Mouse (Mus musculus) olfactory bulb, adult 2 months (tissue): ENCODE measurements around the gene Vmn1r155. TPM values are rescaled to one million over a fixed set of nuclear protein-coding genes. Genes with fewer than 3 reads are reported as not detected.
"Not testable (repeated sequence)": the region's sequence is repeated elsewhere in the genome, so short reads cannot be mapped to it uniquely, and the experiment has no call there.

Experiments used
- H3K27ac ChIP-seq: fragments of 200-500 bp; 2 replicates; pipeline ENCODE4 v1.5.1; 2012; ENCODE audit warnings: low read depth, low read length; ENCODE audit not compliant: insufficient read depth
- H3K4me1 ChIP-seq: fragments of 200-500 bp; 2 replicates; pipeline ENCODE4 v1.6.1; 2012; ENCODE audit warnings: low read length; ENCODE audit not compliant: control insufficient read depth, insufficient read depth
- H3K4me3 ChIP-seq: fragments of 200-500 bp; 2 replicates; pipeline ENCODE4 v1.5.1; 2012; ENCODE audit warnings: mild to moderate bottlenecking, low read depth, low read length, moderate library complexity; ENCODE audit not compliant: insufficient read depth
- WGBS: fragments of 180-500 bp; shearing (Covaris S2); methylation state at CpG from one replicate; pipeline ENCODE4 v1.1.7; 2018; 5-methylcytosine and 5-hydroxymethylcytosine counted together
- polyA plus RNA-seq: library from polyadenylated mRNA; stranded (reverse); fragments of >200 nt; gene quantifications from 2 replicates; pipeline ENCODE4 v1.2.4, GENCODE M21; 2012; ENCODE audit warnings: low replicate concordance; ENCODE audit not compliant: missing spikeins, insufficient read depth, insufficient read length

Vmn1r155 gene
- polyA plus RNA-seq: not detected in 2 replicates

DNA sequence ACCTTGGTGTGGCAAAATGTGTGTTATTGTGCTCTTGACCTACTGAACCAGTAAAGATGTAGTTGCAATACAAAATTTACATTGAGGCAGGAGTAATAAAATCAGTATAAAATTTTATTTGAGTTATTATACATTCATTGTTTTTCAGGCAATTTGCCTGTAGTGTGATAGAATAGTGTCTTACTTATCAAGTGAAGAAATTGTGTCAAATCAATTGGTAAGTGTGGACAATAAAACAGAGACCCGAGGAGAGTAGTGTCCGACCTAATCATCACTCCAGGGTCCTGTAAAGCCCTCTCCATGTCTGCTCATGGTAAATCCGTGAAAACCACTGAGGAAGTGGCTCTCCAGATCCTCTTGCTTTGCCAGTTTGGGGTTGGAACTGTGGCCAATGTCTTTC, at the start of gene Vmn1r155:
TSS of gene Vmn1r155 (plus strand) at position 301 of the 400 bp plus-strand sequence.
- not testable (repeated sequence) for H3K4me3 ChIP-seq, H3K27ac ChIP-seq, H3K4me1 ChIP-seq
- no CpG with 5 or more reads among the region's 3 CpGs for WGBS

- WGBS: no CpG with 5 or more reads among the region's 2 CpGs
- H3K4me1 ChIP-seq, H3K27ac ChIP-seq, H3K4me3 ChIP-seq: not testable (repeated sequence)
Observed at GRCm38 (mm10) chr7:22692217-22692616, 34.4 kb downstream of the Vmn1r155 start, which contains the start of gene Gm8693. Gm8693 (minus strand) TSS chr7:22692317.

Other genes with a start within 250 kb of the Vmn1r155 start
- gene Vmn1r148, start 244.4 kb upstream of the Vmn1r155 start, polyA plus RNA-seq: not detected in 2 replicates
- gene Vmn1r149, start 219.8 kb upstream of the Vmn1r155 start, polyA plus RNA-seq: not detected in 2 replicates
- gene Gm10665, start 193.9 kb upstream of the Vmn1r155 start, polyA plus RNA-seq: not detected in 2 replicates
- gene Vmn1r151, start 158.3 kb upstream of the Vmn1r155 start, polyA plus RNA-seq: not detected in 2 replicates
- gene Vmn1r152, start 135.1 kb upstream of the Vmn1r155 start, polyA plus RNA-seq: not detected in 2 replicates
- not detected in 2 replicates for gene Gm8677, start 123.1 kb upstream of the Vmn1r155 start, polyA plus RNA-seq
- gene Gm4201, start 92.7 kb upstream of the Vmn1r155 start, polyA plus RNA-seq: not detected in 2 replicates
- gene Gm4565, start 69.9 kb upstream of the Vmn1r155 start, polyA plus RNA-seq: not detected in 2 replicates
- gene Gm8693, start 34.3 kb downstream of the Vmn1r155 start, polyA plus RNA-seq: not detected in 2 replicates
- not detected in 2 replicates for gene Gm4567, start 61.7 kb downstream of the Vmn1r155 start, polyA plus RNA-seq
- not detected in 2 replicates for gene Vmn1r157, start 103.7 kb downstream of the Vmn1r155 start, polyA plus RNA-seq
- gene Vmn1r158, start 132.8 kb downstream of the Vmn1r155 start, polyA plus RNA-seq: not detected in 2 replicates
- not detected in 2 replicates for gene Vmn1r159, start 185.6 kb downstream of the Vmn1r155 start, polyA plus RNA-seq
- gene Vmn1r160, start 213.2 kb downstream of the Vmn1r155 start, polyA plus RNA-seq: not detected in 2 replicates